Mouse (Mus musculus) thymus, postnatal 14 days (tissue): Measurements from ENCODE around the gene Wdhd1.

Experiments used
- DNase-seq: peaks from one replicate; pipeline ENCODE4 v3.0.0; 2021

The Wdhd1 gene

DNA sequence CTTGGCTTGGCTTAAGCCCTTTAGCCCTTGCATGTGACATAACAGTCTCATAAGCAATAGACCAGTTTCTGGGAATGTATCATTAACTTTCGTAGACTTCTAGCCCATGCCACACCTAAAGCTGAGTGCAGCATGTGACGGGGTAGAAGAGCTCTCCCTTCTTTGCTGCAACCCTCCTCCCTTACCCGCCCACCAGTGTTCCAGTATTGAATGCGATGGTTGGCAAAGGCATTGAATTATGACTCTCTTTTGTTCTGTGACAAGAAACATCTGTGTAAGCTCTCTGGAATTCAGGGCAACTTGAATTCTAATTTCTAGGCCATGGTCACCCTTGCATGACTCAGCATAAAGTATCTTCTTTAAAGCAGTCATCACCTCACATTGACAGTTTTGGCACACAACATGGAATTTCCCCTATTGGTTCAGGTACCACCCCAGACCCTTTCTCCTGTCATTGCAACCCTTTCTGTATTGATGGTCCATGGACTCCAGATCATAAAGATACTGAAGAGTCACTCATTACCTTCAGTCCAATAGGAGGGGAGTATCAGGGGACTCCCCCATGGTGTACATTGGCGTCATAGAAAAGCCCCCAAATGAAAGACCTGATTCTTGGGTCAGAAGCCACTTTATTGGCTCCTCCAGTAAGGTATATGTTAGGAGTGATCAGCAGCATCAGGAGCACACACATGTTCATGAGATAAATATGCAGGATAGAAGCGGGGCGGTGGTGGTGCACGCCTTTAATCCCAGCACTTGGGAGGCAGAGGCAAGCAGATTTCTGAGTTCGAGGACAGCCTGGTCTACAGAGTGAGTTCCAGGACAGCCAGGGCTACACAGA lies 57.7 kb downstream of the Wdhd1 start:
- no peak for DNase-seq

DNA sequence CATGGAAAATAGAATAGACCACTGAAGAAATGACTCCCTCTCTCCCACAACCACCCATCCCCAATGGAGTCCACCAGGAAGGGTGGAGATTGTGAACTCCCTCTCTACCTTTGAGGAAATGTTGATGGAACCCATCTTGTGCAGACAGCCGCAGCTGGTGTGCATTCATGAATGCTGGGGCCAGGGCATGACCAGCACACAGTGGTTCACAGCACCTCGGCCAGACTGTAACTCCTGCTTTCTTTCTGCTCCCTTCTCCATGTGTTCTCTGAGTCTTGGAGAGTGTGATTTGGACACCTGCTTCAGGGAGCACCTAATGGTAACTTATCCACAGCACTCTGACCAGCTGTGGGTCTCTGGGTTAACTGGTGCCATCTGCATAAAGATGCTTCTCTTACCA lies 60.1 kb downstream of the Wdhd1 start:
- no peak for DNase-seq

DNA sequence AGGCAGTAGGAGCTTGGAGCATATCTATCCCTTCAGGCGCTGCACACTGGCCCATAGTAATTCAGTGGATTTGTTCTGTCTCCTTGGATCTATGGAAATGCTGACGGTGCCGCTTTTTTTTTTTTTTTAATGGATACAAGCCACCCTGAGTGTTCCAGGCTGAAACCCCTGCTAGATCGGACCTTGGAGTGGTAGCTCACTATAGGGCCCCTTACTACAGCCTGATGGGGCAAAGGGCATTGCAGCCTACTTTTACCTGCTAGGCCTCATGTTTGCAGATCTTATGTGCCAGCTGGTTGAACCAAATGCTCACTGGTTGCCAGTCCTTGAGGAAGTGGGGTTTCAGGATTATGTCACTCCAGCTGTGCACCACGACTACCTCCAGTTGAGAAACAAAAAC lies 62.3 kb downstream of the Wdhd1 start:
- no peak for DNase-seq

DNA sequence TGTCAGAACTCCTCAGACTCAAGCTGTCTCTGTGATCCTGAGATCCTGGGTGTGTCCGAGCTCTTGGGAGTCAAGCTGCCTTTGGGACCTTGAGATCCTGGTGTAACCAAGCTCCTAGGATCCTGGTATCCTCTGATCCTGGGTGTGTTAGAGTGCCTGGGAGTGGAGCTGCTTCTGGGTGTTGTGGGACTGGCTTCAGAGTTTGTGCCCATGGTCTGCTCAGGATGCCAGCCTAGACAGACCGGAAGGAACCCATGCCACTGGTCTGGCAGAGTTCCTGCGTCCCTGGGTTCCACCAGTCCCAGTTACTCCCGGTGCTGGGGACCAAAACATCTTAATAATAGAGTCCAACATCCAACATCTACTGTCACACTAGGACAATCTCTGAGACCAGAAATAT lies 63.4 kb downstream of the Wdhd1 start:
- no peak for DNase-seq

DNA sequence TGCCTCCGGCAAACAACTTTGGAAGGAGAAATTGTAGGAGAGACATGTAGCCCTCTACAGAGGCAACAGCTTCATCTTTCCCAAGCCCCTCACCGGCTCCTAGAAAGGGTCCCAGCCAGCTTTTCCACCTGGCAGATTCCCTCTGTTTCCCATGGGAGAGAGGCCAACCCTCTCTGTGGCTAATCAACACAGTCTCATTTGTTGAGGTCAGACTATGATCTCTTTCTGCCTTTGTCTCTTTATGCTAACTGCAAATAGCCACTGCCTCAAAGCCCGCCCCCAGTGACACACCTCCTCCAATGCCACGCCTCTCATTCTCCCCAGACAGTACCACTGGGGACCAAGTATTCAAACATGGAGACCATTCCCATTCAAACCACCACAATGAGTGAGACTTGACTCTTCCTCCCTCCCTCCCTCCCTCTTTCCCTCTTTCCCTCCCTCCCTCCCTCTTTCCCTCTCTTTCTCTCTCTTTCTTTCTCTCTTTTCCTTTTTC lies 66.9 kb downstream of the Wdhd1 start:
- no peak for DNase-seq

DNA sequence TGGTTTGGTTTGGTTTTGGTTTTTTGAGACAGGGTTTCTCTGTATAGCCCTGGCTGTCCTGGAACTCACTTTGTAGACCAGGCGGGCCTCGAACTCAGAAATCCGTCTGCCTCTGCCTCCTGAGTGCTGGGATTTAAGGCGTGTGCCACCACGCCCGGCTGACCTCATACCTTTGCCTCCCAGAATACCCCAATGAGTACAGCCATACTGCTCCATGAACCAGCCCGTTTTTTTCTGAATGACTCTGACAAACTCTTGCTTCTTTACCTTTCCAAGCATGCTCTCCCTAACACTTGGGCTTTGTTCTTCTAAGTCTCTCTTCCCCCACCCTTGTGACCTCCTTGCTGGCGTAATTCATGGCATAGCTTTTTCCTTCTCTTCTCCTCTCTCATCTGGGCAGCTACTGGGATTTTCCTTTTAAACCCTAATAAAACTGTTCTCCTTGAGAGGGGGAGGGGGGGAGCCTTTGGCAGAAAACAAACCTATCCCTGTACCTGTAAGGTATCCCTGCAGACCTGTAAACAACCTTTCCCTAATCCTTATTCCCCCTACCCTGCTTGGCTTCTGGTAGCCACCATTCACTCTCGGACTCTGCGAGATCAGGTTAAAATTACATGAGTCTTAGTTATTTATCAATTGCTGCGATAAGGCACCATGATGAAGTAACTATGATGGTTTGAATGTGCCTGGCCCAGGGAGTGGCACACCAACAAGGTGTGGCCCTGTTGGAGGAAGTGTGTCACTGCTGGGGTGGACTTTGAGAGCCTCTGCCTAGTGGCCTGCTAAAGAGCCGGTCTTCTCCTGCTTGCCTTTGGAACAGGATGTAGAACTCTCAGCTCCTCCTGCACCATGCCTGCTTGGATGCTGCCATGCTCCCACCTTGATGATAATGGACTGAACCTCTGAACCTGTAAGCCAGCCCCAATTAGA lies 67.8 kb downstream of the Wdhd1 start:
- no peak for DNase-seq

DNA sequence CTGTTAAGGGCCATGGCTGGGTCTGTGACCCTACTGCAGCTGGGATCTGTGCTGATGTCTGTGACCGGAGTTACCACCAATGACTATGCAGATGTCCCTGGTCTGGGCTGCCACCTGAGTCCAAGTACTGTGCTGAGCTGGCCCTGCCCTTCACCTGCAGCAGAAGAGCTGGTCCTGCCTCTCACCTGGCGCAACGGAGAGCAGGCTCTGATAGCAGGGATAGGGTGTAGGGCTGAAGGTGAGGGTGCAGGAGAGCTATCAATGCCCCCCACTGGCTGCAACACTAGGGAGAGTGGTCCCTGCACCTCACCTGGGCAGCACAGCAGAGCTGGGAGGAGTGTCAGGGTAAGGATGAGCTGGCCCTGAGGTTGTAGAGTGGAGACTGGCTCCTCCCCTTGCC lies 70.1 kb downstream of the Wdhd1 start:
- no peak for DNase-seq

DNA sequence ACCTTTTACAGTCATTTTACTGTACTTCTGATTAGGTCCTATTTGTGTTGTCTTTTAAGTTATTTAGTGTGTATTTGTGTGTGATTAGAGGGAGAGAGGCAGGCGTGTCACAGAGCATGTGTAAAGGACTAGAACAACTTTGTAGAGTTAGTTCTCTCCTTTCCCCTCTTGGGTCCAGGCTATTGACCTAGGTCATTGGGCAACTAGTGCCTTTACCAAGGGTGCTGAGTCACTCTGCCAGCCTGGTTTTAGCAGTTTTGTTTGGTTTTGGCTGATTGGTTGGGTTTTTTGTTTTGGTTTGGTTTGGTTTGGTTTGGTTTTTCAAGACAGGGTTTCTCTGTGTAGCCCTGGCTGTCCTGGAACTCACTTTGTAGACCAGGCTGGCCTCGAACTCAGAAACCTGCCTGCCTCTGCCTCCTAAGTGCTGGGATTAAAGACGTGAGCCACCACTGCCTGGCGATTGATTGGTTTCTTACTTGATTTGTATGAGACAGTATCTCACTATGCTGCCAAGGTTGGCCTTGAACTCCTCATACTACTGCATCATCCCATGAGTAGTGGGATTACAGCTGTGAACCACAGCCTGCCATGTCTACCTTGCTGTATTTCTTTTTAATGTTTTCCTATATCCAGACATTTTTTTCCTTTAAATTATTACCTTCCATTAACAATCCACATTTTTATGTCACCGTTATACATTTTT lies 71.2 kb downstream of the Wdhd1 start:
- no peak for DNase-seq

DNA sequence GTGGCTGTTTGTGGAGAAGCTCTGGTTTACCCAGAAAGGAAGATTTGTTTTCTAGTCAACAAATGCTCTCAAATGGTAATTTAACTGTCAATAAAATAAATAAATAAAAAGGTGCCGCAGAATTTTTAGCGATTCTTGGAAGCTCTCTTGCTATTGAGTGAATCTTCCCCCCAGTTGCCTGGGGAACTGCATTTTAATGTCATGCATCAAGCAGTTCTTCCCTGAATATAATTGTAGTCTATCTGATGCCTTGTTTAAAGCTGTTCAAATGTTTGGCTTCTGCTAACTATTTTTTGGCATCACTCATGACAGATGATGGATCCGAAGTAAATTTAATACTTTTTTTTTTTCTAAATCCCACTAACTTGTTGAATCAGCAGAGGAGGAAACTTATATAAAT lies 79.3 kb downstream of the Wdhd1 start:
- no peak for DNase-seq

DNA sequence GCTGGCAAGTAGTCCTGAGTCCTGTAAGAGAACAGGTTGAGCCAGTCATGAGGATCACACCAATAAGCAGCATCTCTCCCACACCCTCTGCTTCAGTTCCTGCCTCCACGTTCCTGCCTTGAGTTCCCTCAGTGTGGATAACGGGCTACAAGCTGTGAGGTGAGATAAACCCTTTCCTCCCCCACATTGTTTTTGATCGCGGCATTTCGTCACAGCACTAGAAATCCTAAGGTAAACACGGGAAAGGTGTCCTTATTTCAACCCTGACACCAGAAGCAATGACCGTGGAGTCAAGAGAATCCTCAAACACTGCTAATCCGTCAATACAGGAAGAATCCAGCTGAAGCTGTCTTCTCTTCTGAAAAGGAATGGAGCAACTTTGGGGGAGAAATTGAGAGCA lies 79.9 kb downstream of the Wdhd1 start:
- no peak for DNase-seq

DNA sequence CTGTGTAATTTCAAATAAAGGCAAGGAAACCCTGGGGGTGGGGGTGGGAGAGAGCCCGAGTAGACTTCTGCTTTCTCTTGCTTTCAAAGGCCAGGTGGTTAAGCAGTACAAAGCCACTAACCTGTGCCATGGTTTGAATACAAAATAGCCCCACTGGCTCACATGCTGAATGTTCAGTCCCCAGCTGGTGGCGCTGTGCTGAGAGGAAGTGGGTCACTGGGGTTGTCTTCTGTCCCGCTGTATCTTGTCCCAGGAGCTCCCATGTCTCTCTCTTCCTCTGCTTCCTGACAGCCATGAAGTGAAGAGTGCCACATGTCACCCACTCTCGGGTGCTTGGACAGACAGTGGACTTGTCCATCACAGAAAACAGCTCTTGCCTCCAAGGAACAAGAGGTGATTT lies 82.6 kb downstream of the Wdhd1 start:
- DNase-seq, result peak; percentile 66

DNA sequence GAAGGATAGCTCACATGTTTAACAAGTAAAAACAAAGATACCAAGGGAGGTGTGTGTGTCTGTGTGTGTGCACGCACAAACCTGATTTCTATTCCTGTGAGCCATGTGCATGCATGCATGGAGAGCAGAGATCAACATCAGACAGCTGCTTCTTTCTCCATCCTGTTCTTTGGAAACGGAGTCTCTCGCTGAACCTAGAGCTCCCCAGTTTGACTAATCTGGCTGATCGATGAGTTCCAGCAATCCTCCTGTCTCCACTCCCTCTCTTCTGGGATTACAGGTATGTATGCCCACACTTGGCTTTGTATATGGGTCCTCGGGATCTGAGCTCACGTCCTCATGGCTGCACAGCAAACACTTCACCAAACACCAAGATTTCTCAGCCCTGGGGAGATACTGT lies 83.2 kb downstream of the Wdhd1 start:
- DNase-seq, result no peak

DNA sequence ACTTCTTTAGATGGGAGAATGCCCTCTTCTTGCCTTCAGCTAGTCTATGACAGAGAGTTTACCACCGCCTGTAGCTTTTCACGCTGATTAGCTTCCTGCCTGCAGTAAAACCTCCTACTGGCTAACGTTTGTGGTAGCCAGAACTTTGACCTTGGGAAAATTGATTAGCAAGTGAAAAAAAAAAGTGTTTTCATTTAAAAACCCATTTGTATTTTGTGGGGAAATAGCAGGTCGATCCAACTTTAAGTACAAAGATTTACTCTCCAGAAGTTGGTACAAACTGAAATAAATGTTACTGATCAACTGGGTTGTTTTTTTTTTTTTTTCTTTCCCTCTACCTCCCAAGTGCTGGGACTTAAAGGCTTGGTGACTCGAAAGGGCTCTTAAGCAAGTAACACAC lies 84.8 kb downstream of the Wdhd1 start:
- DNase-seq, result no peak
